Mouse (Mus musculus): ENCODE results near the gene Ctrc.
"Not testable (repeated sequence)": the region's sequence is repeated elsewhere in the genome, so short reads cannot be mapped to it uniquely, and the experiment has no call there.

The Ctrc gene

DNA sequence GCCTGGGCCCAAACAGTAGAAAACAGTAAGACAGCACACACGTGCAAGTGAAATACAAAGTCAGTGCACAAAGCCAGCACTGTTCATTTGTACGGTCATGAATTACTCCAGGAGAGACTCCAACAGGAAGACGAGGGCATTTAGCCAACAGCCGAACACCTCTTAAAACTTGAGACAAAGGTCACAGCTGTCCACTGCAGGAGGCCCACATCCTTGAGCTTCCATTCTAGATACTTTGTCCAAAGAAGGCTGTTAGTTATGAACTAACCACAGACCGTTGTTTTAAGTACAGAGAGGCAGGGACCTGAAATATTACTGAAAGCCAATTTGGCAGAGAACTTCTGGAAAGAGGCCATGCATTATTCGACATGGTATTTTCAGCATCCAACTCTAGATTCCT, 59.1 kb downstream of the Ctrc start:
- no peak for DNase-seq (ENCODE audit: low spot score)

DNA sequence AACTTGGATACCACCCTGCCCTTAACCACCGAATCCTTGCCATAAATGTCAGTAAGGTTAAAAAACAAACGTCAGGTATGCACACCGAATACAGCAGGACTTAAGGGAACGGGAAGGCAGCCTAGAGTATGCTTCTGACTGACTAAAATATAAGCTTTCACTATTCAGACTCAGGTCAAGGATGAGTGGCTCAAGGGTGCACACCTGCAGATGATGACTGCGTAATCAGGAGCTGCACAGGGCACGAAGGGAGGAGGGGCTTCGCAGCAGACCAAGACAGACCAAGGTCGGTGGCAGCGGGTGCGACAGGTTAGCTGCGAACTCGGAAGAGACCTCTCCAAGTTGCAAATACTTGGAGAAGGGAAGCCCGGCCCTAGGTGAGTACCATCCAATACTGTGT, 60.0 kb downstream of the Ctrc start:
- no peak for DNase-seq (ENCODE audit: low spot score)

DNA sequence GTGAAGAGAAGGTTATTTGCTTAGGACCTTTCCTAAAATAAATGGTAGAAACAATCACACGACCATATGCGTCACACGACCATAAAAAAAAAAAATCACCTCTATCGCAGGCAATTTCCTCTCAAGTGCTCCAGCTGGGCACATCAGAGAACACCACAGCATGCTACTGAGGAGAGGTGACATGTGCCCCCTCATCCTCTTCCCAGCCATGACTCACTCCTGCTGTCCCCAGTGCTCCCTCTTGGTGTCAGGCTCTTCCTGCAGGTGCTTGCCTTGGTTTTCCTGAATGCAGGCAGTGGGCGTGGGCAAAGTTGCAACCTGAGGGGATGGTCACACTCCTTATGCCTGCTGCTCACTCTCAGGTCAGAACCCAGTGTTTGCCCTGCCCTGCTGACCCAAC, 61.3 kb downstream of the Ctrc start:
- no peak for DNase-seq (ENCODE audit: low spot score)

DNA sequence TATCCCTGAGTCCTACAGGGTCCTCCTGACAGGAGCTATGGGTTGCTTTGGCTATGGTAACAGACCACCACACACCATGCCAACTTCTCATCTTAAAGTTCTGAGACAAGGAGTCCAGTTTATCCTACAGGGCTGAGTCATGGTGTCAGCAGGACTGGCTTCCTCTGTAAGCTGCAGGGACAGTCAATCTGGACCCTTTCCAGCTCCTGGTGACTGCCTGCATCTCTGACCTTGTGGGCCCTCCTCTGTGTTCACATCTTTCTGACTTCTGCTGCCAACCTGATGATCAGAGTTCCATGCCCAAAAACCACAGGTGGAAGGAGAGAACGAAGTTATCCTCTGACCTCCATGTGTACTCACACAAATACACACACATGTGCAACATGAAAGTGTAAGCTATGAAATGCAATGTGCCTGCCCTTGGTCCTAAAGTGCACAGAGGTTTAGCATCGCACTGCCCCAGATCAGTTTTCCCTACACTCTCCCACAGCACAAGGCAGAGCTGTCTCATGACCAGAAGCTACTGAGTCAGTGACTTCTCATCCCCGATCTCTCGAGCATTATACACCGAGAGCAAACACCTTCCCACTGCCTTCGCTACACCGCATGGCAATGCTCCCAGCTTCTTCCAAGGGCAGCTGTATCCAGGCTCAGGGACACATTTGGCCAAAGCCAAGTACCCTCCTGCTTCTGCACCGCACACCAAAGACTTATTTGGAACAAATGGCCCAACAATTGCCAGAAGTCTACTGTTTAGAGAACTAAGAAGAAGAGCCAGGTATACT, 64.8 kb downstream of the Ctrc start:
- no peak for DNase-seq (ENCODE audit: low spot score)

DNA sequence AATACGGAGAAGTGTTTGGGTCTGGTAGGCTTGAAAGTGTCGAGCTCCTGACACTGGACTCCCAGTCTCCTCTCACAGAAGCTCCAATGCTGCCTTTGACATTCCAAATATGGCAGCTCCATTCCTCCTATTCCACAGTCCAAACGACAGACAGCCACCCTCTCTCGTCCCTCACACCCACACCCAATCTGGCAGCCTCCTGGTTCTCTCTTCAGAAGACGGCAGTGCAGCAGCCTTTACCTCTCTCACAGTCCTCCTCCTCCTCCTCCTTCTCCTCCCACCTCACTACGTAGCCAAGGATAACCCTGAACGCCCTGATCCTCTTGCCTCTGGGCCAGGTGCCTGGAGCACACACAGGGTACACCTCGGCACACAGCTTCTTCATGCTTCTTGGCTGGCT, 66.3 kb downstream of the Ctrc start:
- DNase-seq (ENCODE audit: low spot score) = no peak

DNA sequence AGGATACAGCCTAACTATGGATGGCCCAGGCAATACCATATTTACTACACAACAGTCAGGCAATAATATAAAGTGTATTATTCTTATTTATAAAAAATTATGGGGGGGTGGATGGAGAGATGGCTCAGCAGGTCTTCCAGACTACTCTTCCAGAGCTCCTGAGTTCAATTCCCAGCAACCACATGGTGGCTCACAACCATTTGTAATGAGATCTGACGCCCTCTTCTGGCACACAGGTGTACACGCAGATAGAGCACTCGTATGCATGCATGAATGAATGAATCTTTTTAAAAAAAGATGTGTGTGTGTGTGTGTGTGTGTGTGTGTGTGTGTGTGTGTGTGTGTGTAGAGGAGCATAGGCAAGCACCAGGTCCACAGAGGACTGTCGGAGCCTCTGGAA, 73.1 kb downstream of the Ctrc start:
- not testable (repeated sequence) for DNase-seq (ENCODE audit: low spot score)

DNA sequence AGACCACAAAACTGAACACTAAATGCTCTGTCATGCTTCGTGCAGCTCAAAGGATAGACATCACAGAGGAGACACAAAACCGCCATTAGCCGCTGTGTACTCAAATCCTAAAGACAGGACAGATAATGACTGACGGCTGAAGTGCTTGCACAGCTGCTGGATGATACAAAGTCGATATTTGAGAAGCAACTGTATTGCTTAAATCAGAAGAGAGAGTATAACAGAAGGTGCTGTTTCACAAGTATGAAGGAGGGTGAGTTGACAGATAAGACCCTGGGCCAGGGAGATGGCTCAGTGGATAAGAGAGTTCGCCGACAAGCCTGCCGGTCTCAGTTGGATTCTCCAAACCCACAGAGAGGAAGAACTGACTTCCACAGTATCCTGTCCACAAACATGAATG, 74.3 kb downstream of the Ctrc start:
- no peak for DNase-seq (ENCODE audit: low spot score)

DNA sequence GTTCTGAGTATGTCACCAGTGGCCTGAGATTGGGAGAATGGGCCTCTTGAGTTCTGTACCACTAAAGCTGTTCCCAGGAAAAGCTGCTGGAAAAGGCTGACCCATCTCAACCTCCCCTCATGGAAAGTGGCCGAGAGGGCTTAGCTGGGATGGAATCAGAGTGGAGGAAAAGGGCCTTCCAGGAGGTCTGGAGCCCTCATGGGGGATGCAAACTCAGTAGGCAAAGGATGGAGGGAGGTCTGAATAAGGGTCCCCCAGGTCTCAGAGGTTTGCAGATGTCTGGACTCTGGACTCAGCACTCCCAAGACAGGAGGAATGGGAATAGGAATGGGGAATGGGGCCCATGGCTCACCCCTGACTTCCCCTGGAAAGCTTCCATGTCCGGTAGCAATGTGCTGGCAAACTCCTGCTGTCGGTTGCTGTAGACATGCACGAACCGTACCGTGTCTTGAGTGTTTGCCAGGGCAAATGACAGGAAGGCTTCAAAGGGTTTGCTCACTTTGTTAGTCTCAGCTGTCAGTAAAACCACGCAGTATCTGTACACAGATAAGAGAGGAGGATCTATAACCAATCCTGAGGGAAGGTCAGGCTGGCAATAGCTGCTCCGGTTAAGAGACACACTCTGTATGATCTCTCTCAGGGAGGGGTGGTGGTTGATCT, 76.5 kb downstream of the Ctrc start:
- DNase-seq (ENCODE audit: low spot score) = no peak

DNA sequence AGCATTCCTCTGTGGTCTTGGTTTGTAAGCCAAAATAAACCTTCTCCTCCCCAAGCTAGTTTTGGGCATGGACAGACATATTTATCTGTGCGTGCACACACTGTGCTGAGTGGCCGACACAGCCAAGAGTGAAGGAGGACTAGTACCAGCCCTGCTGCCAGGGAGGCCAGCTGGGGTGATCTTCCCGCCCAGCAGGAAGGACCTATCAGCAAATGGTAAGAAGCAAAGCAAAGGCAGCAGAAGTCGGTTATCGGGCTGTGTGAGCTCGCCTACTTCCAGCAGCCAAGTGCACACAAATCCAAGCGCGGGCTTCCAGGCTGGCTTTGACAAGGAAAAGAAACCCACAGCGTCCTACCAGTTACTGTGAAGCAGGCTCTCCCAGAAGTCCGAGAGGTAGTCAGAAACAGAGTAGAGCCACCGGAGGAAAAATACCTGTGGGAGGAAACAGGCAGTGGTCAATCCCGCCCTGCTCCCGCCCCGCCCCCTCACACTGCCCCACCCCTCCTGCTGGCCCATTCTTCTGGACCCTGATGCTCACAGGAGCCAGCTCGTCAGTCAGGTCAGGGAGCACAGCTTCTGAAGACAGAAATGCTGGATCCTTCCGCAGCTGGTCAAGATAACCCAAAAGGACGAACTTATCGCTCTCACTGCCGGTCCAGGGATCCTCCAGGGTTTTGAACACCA, 78.7 kb downstream of the Ctrc start:
- DNase-seq (ENCODE audit: low spot score) = no peak

DNA sequence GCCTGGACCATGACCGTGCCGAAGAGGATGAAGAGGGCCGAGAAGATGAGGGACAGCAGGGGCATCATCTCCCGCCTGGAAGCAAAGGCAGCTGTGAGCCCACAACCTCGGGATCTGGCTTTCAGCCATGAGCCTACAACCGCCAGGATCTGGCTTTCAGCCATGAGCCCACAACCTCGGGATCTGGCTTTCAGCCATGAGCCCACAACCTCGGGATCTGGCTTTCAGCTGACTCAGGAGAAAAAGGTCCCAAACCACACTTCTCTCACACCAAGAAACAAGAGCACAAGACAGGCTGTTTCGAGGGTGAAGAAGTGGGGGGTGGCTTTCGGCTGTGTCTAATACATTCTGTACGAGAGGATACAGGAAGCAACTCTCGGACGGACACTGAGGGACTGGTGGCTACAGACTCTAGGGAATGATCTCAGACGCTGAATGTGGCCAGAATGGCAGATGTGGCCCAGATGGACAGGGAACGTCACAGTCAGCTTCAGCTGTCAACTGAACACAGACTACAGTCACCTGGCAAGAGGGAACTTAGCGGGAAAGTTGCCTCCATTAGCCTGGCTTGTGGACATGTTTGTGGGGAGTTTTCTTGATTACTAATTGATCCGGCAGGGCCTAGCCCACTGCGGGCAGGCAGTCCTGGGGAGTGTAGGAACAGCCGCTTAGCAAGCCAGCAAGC, 79.3 kb downstream of the Ctrc start:
- no peak for DNase-seq (ENCODE audit: low spot score)

DNA sequence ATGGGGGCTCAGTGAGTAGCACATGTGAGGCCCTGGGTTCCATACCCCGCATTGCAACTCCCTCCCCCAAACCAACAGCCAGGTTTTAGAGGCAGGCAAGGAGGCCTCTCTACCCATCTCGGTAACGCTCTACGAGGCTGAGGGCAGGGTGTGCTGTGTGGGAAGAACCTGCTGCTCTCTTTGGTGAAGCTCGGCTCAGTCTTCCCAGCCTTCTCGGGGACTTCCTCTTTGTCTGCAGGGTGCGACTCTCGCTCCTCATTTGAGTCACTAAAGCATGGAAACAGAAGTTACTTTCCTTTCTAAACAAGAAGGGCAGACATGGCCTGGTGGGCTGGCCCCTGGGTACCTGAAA, 79.9 kb downstream of the Ctrc start:
- DNase-seq (ENCODE audit: low spot score) = no peak

DNA sequence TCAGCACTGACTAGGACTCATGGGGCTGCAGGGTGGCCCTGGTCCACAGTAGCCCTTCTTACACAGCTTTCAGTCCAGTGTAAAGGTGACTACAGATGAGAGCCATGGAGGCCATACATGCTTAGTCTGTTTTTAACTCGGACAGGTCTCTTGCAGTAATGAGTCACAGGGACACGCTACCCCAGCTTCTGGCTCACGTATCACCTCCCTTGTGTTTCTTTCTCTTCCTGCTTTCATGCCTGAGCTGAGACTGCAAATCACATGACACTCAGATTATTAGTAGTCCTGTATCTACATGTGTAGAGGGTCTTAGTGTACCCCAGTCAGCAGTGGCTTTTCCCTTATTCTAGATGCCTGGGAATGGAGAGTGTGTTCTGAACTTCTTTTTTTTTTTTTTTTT, 81.2 kb downstream of the Ctrc start:
- DNase-seq (ENCODE audit: low spot score) = no peak
